ENCODE assay signal across 9 mouse cellular contexts in the genomic region with DNA sequence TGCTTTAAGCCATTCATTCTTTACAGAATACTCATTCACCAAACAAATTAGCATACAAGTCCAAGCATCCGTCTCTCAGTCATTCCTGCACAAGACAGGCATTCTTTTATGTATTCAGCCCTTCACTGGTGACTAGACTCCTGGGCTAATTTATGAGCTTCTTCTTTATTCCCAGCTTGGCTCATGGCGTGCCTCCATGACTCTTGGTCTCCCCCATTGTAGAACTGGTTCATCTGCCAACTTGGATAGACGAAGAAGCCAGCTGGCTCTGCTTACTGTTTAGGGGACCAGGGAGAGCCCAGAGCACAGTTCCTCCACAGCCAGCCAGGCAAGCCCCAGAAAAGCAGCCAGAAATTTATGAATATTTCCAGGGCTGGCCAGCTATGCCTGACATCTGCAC.
DNase-seq lines count a peak whose midpoint lies in the region; ATAC-seq lines count a peak whose summit lies in the region.
"Had no signal": no experiment of that assay in that cellular context is flagged by ENCODE, and none has a peak within 500 bp of the region (broad histone marks: within the 10 kb centered on the region; RNA-seq: fewer than 3 reads in every experiment).

No protein-coding gene starts in this region.

- no peaks in the 10 kb centered on the region for H3K4me1 ChIP-seq in hindbrain, embryonic 11.5 days (replicated peaks; ENCODE audit: control insufficient read depth, insufficient read depth, low read length)
- H3K4me1 ChIP-seq in hindbrain, embryonic 10.5 days (replicated peaks), result no peaks in the 10 kb centered on the region
- no peaks in the 10 kb centered on the region for H3K4me1 ChIP-seq in kidney, embryonic 16.5 days (ENCODE audit: insufficient read depth, low read length)
- 0 out of 2 replicates have a peak, but pooled peaks cover 6% of the 10 kb centered on the region for H3K4me1 ChIP-seq in neural tube, embryonic 13.5 days (replicated peaks)

- H3K27ac ChIP-seq in hindbrain, embryonic 11.5 days (ENCODE audit: low read depth, low read length), result no peak overlapping the region
- H3K27ac ChIP-seq in hindbrain, embryonic 10.5 days, result no peak overlapping the region
- H3K27ac ChIP-seq in kidney, embryonic 16.5 days (ENCODE audit: low read length), result 0 out of 2 replicates have a peak overlapping the region, but pooled peaks have one; percentile 34
- no peak overlapping the region for H3K27ac ChIP-seq in neural tube, embryonic 13.5 days (replicated peaks)

- H3K9ac ChIP-seq in hindbrain, embryonic 11.5 days (ENCODE audit: low read depth, low read length), result no peak overlapping the region
- H3K9ac ChIP-seq in kidney, embryonic 16.5 days (replicated peaks; ENCODE audit: low read length), result no peak overlapping the region
- H3K9ac ChIP-seq in neural tube, embryonic 13.5 days, result no peak overlapping the region

- no peak overlapping the region for H3K4me2 ChIP-seq in hindbrain, embryonic 11.5 days (replicated peaks; ENCODE audit: low read depth, low read length)
- H3K4me2 ChIP-seq in kidney, embryonic 16.5 days (replicated peaks; ENCODE audit: low read depth, low read length), result no peak overlapping the region
- no peak overlapping the region for H3K4me2 ChIP-seq in neural tube, embryonic 13.5 days

- 51% methylated on average over 3 of the region's 3 CpGs for WGBS in hindbrain, embryonic 11.5 days
- WGBS in hindbrain, embryonic 10.5 days, result 53% methylated on average over 3 of the region's 3 CpGs
- 62% methylated on average over 3 of the region's 3 CpGs for WGBS in kidney, embryonic 16.5 days
- 20% methylated on average over 3 of the region's 3 CpGs for WGBS in neural tube, embryonic 13.5 days

- ATAC-seq in hindbrain, embryonic 11.5 days (ENCODE audit: low FRiP score), result peak; percentile 38; the same call in 1 of the 2 replicates
- no peak for ATAC-seq in kidney, embryonic 16.5 days (ENCODE audit: low FRiP score, low TSS enrichment)
- ATAC-seq in neural tube, embryonic 13.5 days (ENCODE audit: low read depth), result peak; percentile 72; the same call in 1 of the 2 replicates
- no peak for ATAC-seq in activated CD4-positive, CD25-positive, alpha-beta regulatory T cell, adult 4 months
- ATAC-seq in inflammation-experienced regulatory T-cells, adult 6 months, result no peak

- H3K27me3 ChIP-seq in hindbrain, embryonic 11.5 days (ENCODE audit: control insufficient read depth, insufficient read depth, low read length), result no peaks in the 10 kb centered on the region
- H3K27me3 ChIP-seq in hindbrain, embryonic 10.5 days (ENCODE audit: insufficient read depth, poor library complexity, severe bottlenecking), result no peaks in the 10 kb centered on the region
- no peaks in the 10 kb centered on the region for H3K27me3 ChIP-seq in kidney, embryonic 16.5 days (ENCODE audit: insufficient read depth, low read length)
- no peaks in the 10 kb centered on the region for H3K27me3 ChIP-seq in neural tube, embryonic 13.5 days

- no peaks in the 10 kb centered on the region for H3K9me3 ChIP-seq in hindbrain, embryonic 11.5 days (ENCODE audit: control insufficient read depth, low read length)
- H3K9me3 ChIP-seq in hindbrain, embryonic 10.5 days, result no peaks in the 10 kb centered on the region
- H3K9me3 ChIP-seq in kidney, embryonic 16.5 days (ENCODE audit: low read length), result no peaks in the 10 kb centered on the region
- H3K9me3 ChIP-seq in neural tube, embryonic 13.5 days, result no peaks in the 10 kb centered on the region

- no peaks in the 10 kb centered on the region for H3K36me3 ChIP-seq in hindbrain, embryonic 11.5 days (ENCODE audit: control insufficient read depth, insufficient read depth, low read length)
- no peaks in the 10 kb centered on the region for H3K36me3 ChIP-seq in hindbrain, embryonic 10.5 days
- no peaks in the 10 kb centered on the region for H3K36me3 ChIP-seq in kidney, embryonic 16.5 days (ENCODE audit: insufficient read depth, low read length)
- no peaks in the 10 kb centered on the region for H3K36me3 ChIP-seq in neural tube, embryonic 13.5 days

- no peak overlapping the region for H3K4me3 ChIP-seq in hindbrain, embryonic 11.5 days (ENCODE audit: low read depth, low read length)
- H3K4me3 ChIP-seq in hindbrain, embryonic 10.5 days, result no peak overlapping the region
- no peak overlapping the region for H3K4me3 ChIP-seq in kidney, embryonic 16.5 days (ENCODE audit: low read length)
- H3K4me3 ChIP-seq in neural tube, embryonic 13.5 days, result no peak overlapping the region
- H3K4me3 ChIP-seq: erythroblast, embryonic 14.5 days had no signal

- no peak for DNase-seq in hindbrain, embryonic 11.5 days (ENCODE audit: low spot score)
- no peak for DNase-seq in hindbrain, embryonic 10.5 days (ENCODE audit: low spot score)
- DNase-seq in adrenal gland, postnatal 25 days, result peak; percentile 15
- DNase-seq in fibroblast of lung, adult 2 months (ENCODE audit: low read depth), result peak; percentile 66

Comparison
In these comparisons a context has a peak if more than half of its experiments do, and no peak if none do; other contexts are left out.
1. ATAC-seq: peak in hindbrain, embryonic 11.5 days (single experiment) and neural tube, embryonic 13.5 days (single experiment); none in kidney, embryonic 16.5 days (single experiment), activated CD4-positive, CD25-positive, alpha-beta regulatory T cell, adult 4 months (single experiment) and inflammation-experienced regulatory T-cells, adult 6 months (single experiment).
2. DNase-seq: peak in adrenal gland, postnatal 25 days (single experiment) and fibroblast of lung, adult 2 months (single experiment); none in hindbrain, embryonic 11.5 days (single experiment) and hindbrain, embryonic 10.5 days (single experiment).